Mouse (Mus musculus) C2C12 (cell line): ENCODE measurements around the gene Diaph3.

ENCODE experiments used
- CEBPB ChIP-seq: IDR thresholded peaks from one replicate; pipeline ENCODE4 v1.6.1; 2011; ENCODE audit warnings: low read depth, mild to moderate bottlenecking, control low read depth, moderate library complexity
- CTCF ChIP-seq: IDR thresholded peaks from one replicate; pipeline ENCODE4 v1.5.1; 2011; ENCODE audit not compliant: control insufficient read depth, insufficient read depth, insufficient read length
- MAX ChIP-seq: IDR thresholded peaks from one replicate; pipeline ENCODE4 v1.6.1; 2011; ENCODE audit warnings: mild to moderate bottlenecking, control low read depth
- MYOD1 ChIP-seq: IDR thresholded peaks from one replicate; pipeline ENCODE4 v1.6.1; 2011; ENCODE audit warnings: low read depth; ENCODE audit not compliant: control insufficient read depth, insufficient read length
- USF1 ChIP-seq: IDR thresholded peaks from one replicate; pipeline ENCODE4 v1.6.1; 2011; ENCODE audit warnings: low read depth, mild to moderate bottlenecking, control low read depth, moderate library complexity

DNA sequence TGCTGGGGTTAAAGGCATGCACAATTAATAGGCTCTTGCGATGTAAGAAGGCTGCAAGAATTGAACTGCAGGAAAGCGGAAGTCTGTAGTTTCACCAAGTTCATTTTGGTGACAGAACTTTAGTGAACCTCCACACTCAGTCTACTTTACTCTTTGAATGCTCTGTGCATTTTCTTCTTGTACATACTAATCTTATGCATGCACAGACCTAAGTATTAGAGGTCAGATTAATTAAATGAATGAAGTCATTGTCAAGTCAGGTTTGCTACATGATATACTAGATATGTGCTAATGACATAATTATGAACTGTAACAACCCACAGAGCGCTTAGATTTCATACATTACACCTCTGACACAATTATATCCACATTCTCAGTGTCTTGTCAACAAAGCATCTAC lies 462.0 kb downstream of the Diaph3 start:
- TF ChIP-seq CTCF (no peak), MAX (no peak), MYOD1 (no peak), USF1 (no peak), CEBPB (no peak)
